Mouse (Mus musculus) left cerebral cortex, adult 2 months (tissue): ENCODE measurements at regions not wholly inside any gene's neighbourhood (a gene's known extent, or its start where the extent isn't known, plus 50 kb on each side); places are given as distances from the start of the nearest gene placed in this dataset.
A peak's percentile ranks its signal among the peaks of the same experiment; 100 is the strongest.

ENCODE experiments used
- DNase-seq, 2 experiments: peaks; one replicate each; pipeline ENCODE4 v3.0.0; 2021 to 2022; ENCODE audit warnings: low spot score in 2 of 2, mixed read lengths in 1 of 2; ENCODE audit errors: extremely low spot score in 1 of 2
- H3K27ac ChIP-seq: fragments of 200-600 bp; 2 replicates; pipeline ENCODE4 v1.8.1; 2022
- H3K4me3 ChIP-seq: fragments of 200-600 bp; 2 replicates; pipeline ENCODE4 v1.8.1; 2022
- CTCF ChIP-seq: fragments of 200-600 bp; IDR thresholded peaks from 2 replicates; pipeline ENCODE4 v1.8.1; 2022; ENCODE audit warnings: antibody characterized with exemption, mild to moderate bottlenecking, moderate library complexity
- intact Hi-C: fragments of 180-260 bp; cut with DNase I; formaldehyde crosslinking; loops from one replicate; pipeline ENCODE4 v1.15.1; 2025

DNA sequence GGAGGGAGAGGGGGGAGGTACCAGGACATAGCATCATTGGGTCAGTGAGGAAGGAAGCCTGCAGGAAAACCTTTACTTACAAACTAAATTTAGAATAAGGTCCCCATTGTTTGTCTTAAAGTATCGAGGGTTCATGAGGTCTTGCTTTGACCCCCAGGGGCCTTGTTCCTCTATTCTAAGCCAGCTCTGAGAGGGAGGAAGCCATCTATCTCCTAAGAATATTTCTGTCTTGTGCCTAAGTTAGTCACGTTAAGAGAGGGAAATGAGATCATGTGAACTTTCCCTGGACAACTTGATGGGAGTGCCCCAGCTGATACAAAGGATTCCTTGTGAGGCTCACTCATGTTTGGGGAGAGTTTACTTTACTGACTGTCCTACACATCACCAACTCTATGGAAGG is 261.9 kb downstream of the Cd83 start:
- intact Hi-C loops, result no loop called here
- no peak for DNase-seq
- no peak for TF ChIP-seq CTCF
- Histone ChIP-seq H3K27ac (no peak overlapping the region), H3K4me3 (no peak overlapping the region)

DNA sequence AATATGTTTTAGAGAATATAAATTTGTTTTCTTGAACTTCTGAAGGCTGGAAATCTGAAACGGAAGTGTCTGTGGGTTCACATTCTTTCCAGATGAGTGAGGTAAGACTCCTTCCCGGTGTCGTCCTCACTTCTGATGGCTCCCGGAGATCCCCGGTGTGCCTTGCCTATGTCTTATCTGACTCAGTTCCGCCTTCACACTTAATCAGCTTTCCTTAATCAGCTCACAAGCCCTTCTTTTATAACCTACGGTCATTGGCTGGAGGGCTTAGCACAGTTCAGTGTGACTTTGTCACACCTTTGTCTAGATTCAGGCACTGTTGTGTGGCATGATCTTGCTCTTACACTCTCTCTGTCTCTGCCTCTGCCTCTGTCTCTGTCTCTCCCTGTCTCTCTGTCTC is 269.6 kb downstream of the Cd83 start:
- intact Hi-C loops, result no loop called here
- no peak for TF ChIP-seq CTCF
- Histone ChIP-seq H3K27ac (no peak overlapping the region), H3K4me3 (no peak overlapping the region)
- DNase-seq, result no peak

DNA sequence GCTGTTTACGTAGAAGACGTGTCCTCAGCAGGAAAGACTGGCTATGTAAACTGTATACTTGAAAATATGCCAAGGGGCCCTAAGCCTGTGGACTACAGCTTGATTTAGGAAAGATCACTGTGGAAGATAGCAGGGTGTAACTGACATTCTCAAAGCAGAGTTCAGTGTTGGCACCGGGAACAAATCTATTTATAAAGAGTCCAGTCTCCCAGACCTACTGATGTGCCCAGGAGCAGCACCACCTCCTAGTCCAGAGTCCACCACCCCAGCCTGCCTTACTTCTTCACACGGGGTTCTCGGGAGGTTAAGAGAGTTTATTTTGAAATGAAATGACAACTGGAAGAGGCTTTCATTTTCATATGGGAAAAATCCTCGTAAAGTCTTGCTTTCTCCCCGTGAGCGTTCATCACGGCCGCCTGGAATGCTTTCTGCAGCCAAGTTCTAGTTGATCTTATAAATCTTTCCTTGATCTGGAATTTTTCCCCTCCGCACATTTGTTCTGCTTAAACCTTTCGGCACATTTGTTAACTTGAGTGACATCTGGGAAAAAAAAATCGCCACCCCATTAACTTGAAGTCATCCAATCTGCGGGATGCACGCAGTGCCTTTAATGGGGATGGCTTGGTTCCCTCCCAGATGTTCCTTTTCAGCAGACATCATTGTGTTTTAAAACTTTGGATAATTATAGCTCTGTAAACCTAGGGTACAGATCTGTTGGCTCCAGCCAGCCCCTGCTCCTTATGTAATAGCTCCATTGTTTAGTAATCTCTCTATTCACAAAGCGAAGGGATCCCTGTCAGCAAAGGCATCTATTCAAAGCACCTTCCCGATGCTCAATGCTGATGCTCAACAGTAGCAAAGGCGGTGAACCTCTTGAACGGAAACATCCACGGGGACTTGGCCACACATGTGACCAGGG is 271.3 kb downstream of the Cd83 start:
- peak overlapping the region; percentile 41 for H3K4me3 ChIP-seq
- no peak for DNase-seq
- no peak for TF ChIP-seq CTCF
- peak overlapping the region; percentile 7; the same call in 1 of the 2 replicates for H3K27ac ChIP-seq
- intact Hi-C loops, result no loop called here

DNA sequence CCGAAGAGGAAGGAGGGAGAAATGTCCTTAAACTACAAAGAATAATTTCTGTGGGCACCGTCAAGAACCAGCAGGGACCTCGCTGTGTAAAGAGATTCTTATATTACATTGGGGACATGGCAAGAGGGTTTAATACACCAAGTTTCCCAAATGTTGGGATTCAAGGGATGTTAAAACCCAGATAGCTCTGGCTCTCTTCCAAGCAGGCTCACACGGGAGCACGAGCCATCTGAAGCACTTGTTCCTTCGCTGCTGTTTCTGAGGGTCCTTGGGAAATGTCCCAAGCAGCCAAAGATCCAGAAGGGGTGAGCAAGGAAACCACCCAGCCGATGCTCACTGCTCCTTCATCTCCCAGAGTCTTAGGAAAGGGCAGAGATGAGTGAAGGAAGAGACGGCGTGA is 272.1 kb downstream of the Cd83 start:
- intact Hi-C loops, result no loop called here
- Histone ChIP-seq H3K27ac (no peak overlapping the region), H3K4me3 (no peak overlapping the region)
- DNase-seq, result no peak
- no peak for TF ChIP-seq CTCF

DNA sequence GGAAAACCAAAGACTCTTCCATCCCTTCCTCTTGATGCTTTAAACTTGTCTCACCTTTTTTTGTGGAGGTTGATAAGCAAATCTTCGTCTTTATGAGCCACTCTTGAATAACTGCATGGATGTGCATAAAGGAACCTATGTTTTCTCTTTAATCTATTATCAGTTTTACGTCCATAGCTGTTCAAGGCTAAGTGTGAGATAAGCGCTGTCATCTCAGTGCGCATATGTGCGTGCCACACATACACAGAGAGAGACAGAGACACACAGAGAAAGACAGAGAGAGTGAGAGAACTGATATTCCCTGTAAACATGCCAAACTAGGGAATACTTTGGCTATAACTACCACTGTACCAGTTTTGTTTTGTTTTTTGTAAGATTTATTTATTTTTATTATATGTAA is 273.0 kb downstream of the Cd83 start:
- no peak overlapping the region for H3K4me3 ChIP-seq
- H3K27ac ChIP-seq, result no peak overlapping the region
- TF ChIP-seq CTCF, result no peak
- DNase-seq, result no peak
- intact Hi-C loops, result no loop called here

DNA sequence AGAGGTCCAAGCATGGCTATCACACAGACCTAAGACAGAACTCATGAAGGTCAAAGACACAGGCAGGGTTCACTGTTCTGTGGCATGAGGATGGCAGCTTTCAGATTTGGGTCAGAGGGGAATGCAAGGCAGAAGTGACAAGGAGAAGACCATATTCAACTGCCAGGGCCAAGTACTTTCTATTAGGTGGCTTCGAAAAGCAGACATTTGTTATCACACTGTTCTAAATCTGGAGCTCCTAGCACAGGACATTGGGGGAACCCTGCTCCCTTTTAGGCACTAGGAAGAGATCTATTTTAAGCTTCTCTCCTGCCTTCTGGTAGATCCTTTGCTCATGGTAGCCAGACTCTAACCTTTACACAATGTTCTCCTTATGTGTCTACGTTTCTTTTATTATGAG is 273.7 kb downstream of the Cd83 start:
- no peak for DNase-seq

DNA sequence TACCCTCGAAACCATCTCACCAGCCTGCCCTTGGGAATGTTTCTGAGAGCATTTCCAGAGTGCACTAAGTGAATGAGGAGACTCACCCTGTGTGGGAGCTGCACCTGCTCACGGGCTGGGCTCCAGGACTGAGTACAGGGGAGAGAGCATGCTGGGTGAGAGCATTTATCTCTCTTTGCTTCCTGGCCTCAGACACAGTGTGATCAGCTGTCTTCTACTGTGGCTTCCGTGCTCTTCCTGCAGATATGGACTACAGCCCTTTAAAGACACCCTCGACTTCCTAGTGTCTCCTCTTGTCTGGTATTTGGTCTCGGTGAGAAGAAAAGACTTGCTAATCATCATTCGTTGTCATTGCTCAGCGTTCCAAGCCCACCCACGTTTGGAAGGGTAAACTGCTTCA is 274.9 kb downstream of the Cd83 start:
- intact Hi-C loops, result no loop called here

More for the DNA sequence above, 273.7 kb downstream of the Cd83 start:
- Histone ChIP-seq H3K27ac (no peak overlapping the region), H3K4me3 (no peak overlapping the region)
- intact Hi-C loops, result no loop called here
- TF ChIP-seq CTCF, result no peak

DNA sequence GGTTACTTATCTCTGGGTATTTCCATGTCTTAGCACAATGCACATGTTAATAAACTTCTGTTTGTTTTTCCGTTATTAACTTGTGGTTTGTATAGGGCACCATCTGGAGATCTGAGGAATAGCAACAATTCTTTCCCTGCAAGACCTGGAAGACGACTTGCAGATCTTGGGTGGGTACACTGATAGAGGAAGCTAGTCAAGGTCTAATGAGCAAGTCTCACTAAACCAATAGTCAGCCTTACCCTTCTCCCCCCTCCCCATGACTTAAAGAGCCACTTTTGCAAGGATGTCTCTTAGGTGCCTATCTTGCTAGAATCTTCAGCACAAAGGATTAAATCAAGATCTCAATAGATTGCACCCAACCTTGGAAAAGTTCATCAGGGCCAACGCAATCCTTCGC is 276.7 kb downstream of the Cd83 start:
- intact Hi-C loops, result no loop called here
- no peak for DNase-seq
- no peak for TF ChIP-seq CTCF
- Histone ChIP-seq H3K4me3 (no peak overlapping the region), H3K27ac (no peak overlapping the region)

More for the DNA sequence above, 274.9 kb downstream of the Cd83 start:
- TF ChIP-seq CTCF, result no peak
- no peak overlapping the region for H3K27ac ChIP-seq
- H3K4me3 ChIP-seq, result no peak overlapping the region
- DNase-seq, result no peak

DNA sequence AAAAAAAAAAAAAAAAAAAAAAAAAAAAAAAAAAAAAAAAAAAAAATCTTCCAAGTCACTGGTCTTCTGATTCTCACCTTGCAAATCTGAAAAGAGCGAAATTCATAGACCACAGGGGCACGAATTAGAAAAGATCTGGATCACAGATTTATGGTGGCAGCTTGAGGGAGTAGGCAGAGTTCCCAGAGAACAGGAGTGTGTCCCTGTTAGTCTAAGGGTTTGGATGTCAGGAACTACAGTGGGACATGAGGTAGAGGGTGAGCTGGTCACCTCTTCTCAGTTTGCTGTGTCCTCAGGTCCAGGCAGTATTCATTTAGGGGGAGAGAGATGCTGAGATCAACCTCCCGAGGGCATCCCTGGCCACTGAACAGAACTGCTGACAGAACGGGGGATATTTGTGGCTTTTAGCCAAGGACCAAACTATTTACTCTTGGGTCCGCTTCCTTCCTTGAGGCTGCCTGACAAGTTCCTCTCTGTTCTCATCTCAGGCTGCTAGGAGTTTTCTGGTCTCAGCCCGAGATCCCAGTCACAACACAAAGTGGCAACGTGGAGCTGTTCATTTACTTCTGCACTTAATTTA is 277.2 kb downstream of the Cd83 start:
- Histone ChIP-seq H3K4me3 (no peak overlapping the region), H3K27ac (no peak overlapping the region)
- DNase-seq, result no peak
- intact Hi-C loops, result no loop called here
- TF ChIP-seq CTCF, result no peak

DNA sequence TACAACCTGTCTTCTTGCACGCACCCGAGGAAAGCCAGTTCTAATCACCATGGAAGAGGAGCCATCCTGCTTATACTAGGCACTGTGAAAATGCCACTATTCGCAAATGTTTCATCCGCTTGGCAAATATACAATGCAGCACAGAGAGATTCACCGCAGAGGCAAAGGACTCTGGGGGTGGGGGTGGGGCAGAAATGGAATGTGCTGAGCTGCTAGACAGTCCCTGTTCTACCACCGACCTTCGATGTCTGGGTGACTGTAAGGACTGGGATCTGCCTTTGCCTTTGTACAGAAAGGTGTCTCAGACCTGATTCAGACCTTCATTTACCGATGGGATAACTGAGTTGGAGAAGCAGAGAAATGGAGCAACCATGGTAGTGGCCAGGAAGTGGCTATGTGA is 278.7 kb downstream of the Cd83 start:
- no peak overlapping the region for H3K4me3 ChIP-seq
- TF ChIP-seq CTCF, result no peak
- intact Hi-C loops, result no loop called here
- no peak overlapping the region for H3K27ac ChIP-seq
- no peak for DNase-seq

DNA sequence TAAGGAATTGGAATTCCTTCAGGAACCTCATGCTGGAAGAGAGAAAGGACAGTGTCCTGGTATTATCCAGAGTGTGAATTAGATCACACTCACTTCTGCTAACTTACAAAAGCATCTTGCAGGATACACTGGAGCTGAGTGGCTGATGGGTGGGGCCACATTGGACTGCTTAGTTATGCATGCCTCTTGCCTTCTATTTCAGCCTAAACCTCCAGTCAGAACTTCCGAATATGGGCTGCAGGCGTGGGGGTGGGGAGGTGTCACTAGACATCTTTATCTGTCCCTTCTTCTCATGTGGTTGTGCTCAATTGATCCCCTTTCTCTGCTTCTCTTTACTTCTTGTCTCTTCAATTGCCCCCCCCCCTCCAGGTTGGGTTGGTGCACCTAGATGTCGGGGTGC is 279.5 kb downstream of the Cd83 start:
- Histone ChIP-seq H3K27ac (no peak overlapping the region), H3K4me3 (no peak overlapping the region)
- no peak for DNase-seq
- no peak for TF ChIP-seq CTCF
- intact Hi-C loops, result no loop called here

DNA sequence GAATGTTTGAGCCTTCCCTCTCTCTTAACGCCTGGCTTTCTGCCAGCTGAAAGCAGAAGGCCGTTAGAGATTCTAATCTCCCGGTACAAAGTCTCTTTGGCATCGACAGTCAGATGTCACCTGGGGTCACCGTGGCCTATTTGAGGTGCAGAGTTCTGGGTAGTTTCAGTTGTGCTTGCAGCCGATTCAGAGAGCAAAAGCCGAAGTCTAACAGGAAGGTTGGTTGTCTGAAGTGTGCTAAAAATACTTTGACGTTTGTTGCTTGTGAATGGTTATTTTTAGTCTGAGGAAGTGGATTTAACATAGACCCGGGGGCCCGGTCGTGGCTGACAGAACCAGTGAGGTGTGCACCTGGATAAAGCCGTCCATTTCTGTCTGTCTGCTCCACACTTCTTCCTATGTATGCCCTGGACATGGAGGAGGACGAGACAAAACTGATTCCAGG is 281.2 kb downstream of the Cd83 start:
- no peak for TF ChIP-seq CTCF
- no peak overlapping the region for H3K27ac ChIP-seq
- DNase-seq, result no peak
- no peak overlapping the region for H3K4me3 ChIP-seq
- intact Hi-C loops, result no loop called here

DNA sequence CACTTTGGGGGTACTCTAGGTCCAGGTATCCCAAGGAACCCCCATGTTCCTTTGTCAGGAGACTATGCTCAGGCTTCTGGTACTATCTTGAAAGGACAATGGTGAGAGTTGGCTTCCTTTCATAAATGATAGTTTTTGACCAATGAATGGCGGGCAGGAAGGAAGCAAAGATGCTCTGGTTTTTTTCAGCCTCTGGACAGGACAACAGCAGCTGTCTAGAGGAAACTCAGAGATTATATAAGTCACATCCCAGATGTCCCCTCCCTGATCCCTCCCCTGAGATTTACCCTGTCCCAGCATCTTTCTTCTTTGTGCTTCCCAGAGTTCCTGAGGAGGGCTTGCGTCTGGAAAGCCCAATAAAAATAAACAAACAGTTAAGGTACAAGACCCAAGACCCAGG is 282.7 kb downstream of the Cd83 start:
- H3K27ac ChIP-seq, result no peak overlapping the region
- intact Hi-C loops, result no loop called here
- DNase-seq, result no peak
- TF ChIP-seq CTCF, result no peak
- no peak overlapping the region for H3K4me3 ChIP-seq
